Mouse (Mus musculus) C2C12 (cell line): ENCODE data around the gene Hal. TPM values are rescaled to one million over a fixed set of nuclear protein-coding genes. Genes with fewer than 3 reads are reported as not detected.

Source experiments
- H3K27me3 ChIP-seq: one replicate; pipeline ENCODE4 v1.6.1; 2011; ENCODE audit not compliant: control insufficient read depth, insufficient read depth, insufficient read length
- H3K36me3 ChIP-seq: one replicate; pipeline ENCODE4 v1.6.1; 2011; ENCODE audit not compliant: control insufficient read depth, insufficient read depth
- H3K4me3 ChIP-seq: one replicate; pipeline ENCODE4 v1.5.1; 2011; ENCODE audit warnings: mild to moderate bottlenecking, control low read depth; ENCODE audit not compliant: poor library complexity, insufficient read depth, severe bottlenecking
- H3K79me2 ChIP-seq: one replicate; pipeline ENCODE4 v1.6.1; 2011; ENCODE audit not compliant: control insufficient read depth, insufficient read depth
- H3K79me3 ChIP-seq: one replicate; pipeline ENCODE4 v1.6.1; 2011; ENCODE audit warnings: low read depth, control low read depth
- H3ac ChIP-seq: one replicate; pipeline ENCODE3; 2011; ENCODE audit warnings: low read depth; ENCODE audit not compliant: control insufficient read depth, insufficient read length
- CEBPB ChIP-seq: IDR thresholded peaks from one replicate; pipeline ENCODE4 v1.6.1; 2011; ENCODE audit warnings: low read depth, mild to moderate bottlenecking, control low read depth, moderate library complexity
- CTCF ChIP-seq: IDR thresholded peaks from one replicate; pipeline ENCODE4 v1.5.1; 2011; ENCODE audit not compliant: control insufficient read depth, insufficient read depth, insufficient read length
- FOSL1 ChIP-seq: IDR thresholded peaks from one replicate; pipeline ENCODE4 v1.8.0; 2011; ENCODE audit warnings: mild to moderate bottlenecking, low read length; ENCODE audit not compliant: poor library complexity, insufficient read depth, severe bottlenecking
- MAX ChIP-seq: IDR thresholded peaks from one replicate; pipeline ENCODE4 v1.6.1; 2011; ENCODE audit warnings: mild to moderate bottlenecking, control low read depth
- MYOD1 ChIP-seq: IDR thresholded peaks from one replicate; pipeline ENCODE4 v1.6.1; 2011; ENCODE audit warnings: low read depth; ENCODE audit not compliant: control insufficient read depth, insufficient read length
- MYOG ChIP-seq: IDR thresholded peaks from one replicate; pipeline ENCODE4 v1.6.1; 2011; ENCODE audit not compliant: control insufficient read depth, insufficient read length; ENCODE audit errors: extremely low read depth
- USF1 ChIP-seq: IDR thresholded peaks from one replicate; pipeline ENCODE4 v1.6.1; 2011; ENCODE audit warnings: low read depth, mild to moderate bottlenecking, control low read depth, moderate library complexity
- polyA plus RNA-seq: library from polyadenylated mRNA; unstranded; fragments of >200 nt; fragmentation: generic; extraction: Trizol; gene quantifications from one replicate; pipeline ENCODE4 v1.2.1, GENCODE M21; 2012; ENCODE audit warnings: missing spikeins

Gene Hal
- polyA plus RNA-seq, 1 experiment, result 0.02 TPM

GRCm38 (mm10) chr10:93471415-93471814 is 17.2 kb upstream of the Hal start:
- H3ac ChIP-seq, result no peak overlapping the region
- no peak for TF ChIP-seq MAX
- TF ChIP-seq MYOD1, result no peak
- TF ChIP-seq CTCF, result peak; percentile 44
- no peak for TF ChIP-seq CEBPB
- TF ChIP-seq USF1, result no peak
- no peaks in the 10 kb centered on the region for H3K79me3 ChIP-seq
- no peaks in the 10 kb centered on the region for H3K79me2 ChIP-seq
- H3K36me3 ChIP-seq, result peaks cover 70% of the 10 kb centered on the region
- no peaks in the 10 kb centered on the region for H3K27me3 ChIP-seq
- H3K4me3 ChIP-seq, result no peak overlapping the region

- H3K4me3 ChIP-seq, result no peak overlapping the region
- no peaks in the 10 kb centered on the region for H3K79me2 ChIP-seq
- no peak for TF ChIP-seq CTCF
- TF ChIP-seq CEBPB, result no peak
- no peak for TF ChIP-seq MYOG
- TF ChIP-seq USF1, result no peak
- no peak for TF ChIP-seq MYOD1
- no peak for TF ChIP-seq FOSL1
- TF ChIP-seq MAX, result no peak
- H3ac ChIP-seq, result no peak overlapping the region
- no peaks in the 10 kb centered on the region for H3K27me3 ChIP-seq
- H3K79me3 ChIP-seq, result no peaks in the 10 kb centered on the region
- peaks cover 44% of the 10 kb centered on the region for H3K36me3 ChIP-seq
Measured at GRCm38 (mm10) chr10:93484511-93484910, 4.1 kb upstream of the Hal start.

GRCm38 (mm10) chr10:93485055-93485691 is 3.4 kb upstream of the Hal start:
- Histone ChIP-seq H3K79me2 (no peaks in the 10 kb centered on the region), H3K79me3 (no peaks in the 10 kb centered on the region), H3ac (no peak overlapping the region), H3K4me3 (no peak overlapping the region), H3K27me3 (no peaks in the 10 kb centered on the region), H3K36me3 (peaks cover 40% of the 10 kb centered on the region)
- TF ChIP-seq FOSL1 (no peak), CTCF (no peak), USF1 (no peak), MYOG (no peak), CEBPB (no peak), MYOD1 (no peak), MAX (no peak)

- Histone ChIP-seq H3K79me2 (no peaks in the 10 kb centered on the region), H3K36me3 (peaks cover 28% of the 10 kb centered on the region), H3K27me3 (no peaks in the 10 kb centered on the region), H3K79me3 (no peaks in the 10 kb centered on the region), H3K4me3 (no peak overlapping the region), H3ac (no peak overlapping the region)
- TF ChIP-seq CTCF (no peak), CEBPB (no peak), FOSL1 (no peak), MYOD1 (no peak), USF1 (no peak), MAX (no peak), MYOG (no peak)
Measured at GRCm38 (mm10) chr10:93486622-93487021, 1.9 kb upstream of the Hal start.

GRCm38 (mm10) chr10:93488828-93489226 is 259 bp downstream of the Hal start:
- Histone ChIP-seq H3K36me3 (peaks cover 10% of the 10 kb centered on the region), H3K27me3 (no peaks in the 10 kb centered on the region), H3K79me3 (no peaks in the 10 kb centered on the region), H3K4me3 (no peak overlapping the region), H3ac (no peak overlapping the region), H3K79me2 (no peaks in the 10 kb centered on the region)
- TF ChIP-seq MYOD1 (no peak), MAX (no peak), MYOG (no peak), USF1 (no peak), FOSL1 (no peak), CEBPB (no peak), CTCF (no peak)
